Mouse (Mus musculus): ENCODE measurements around the gene Sgms2.

The Sgms2 gene

GRCm38 (mm10) chr3:131488403-131488802 lies 2.8 kb downstream of the Sgms2 start:
- no peak for DNase-seq (ENCODE audit: low read depth)

GRCm38 (mm10) chr3:131485388-131485787 lies 5.8 kb downstream of the Sgms2 start:
- DNase-seq (ENCODE audit: low read depth): no peak

- DNase-seq (ENCODE audit: low read depth): no peak
Observed at GRCm38 (mm10) chr3:131483650-131484049, 7.6 kb downstream of the Sgms2 start.

- no peak for DNase-seq (ENCODE audit: low read depth)
Observed at GRCm38 (mm10) chr3:131481976-131482712, 9.1 kb downstream of the Sgms2 start.

- no peak for DNase-seq (ENCODE audit: low read depth)
Observed at GRCm38 (mm10) chr3:131480659-131481058, 10.6 kb downstream of the Sgms2 start.

- DNase-seq (ENCODE audit: low read depth): no peak
Observed at GRCm38 (mm10) chr3:131479415-131479814, 11.8 kb downstream of the Sgms2 start.

GRCm38 (mm10) chr3:131476002-131476401 lies 15.2 kb downstream of the Sgms2 start:
- no peak for DNase-seq (ENCODE audit: low read depth)

- no peak for DNase-seq (ENCODE audit: low read depth)
Observed at GRCm38 (mm10) chr3:131474526-131474925, 16.7 kb downstream of the Sgms2 start.

GRCm38 (mm10) chr3:131473496-131473895 lies 17.7 kb downstream of the Sgms2 start:
- DNase-seq (ENCODE audit: low read depth): no peak

- DNase-seq (ENCODE audit: low read depth): no peak
Observed at GRCm38 (mm10) chr3:131471836-131472235, 19.4 kb downstream of the Sgms2 start.

- no peak for DNase-seq (ENCODE audit: low read depth)
Observed at GRCm38 (mm10) chr3:131471435-131471834, 19.8 kb downstream of the Sgms2 start.

- peak; percentile 44 for DNase-seq (ENCODE audit: low read depth)
Observed at GRCm38 (mm10) chr3:131470837-131471236, 20.4 kb downstream of the Sgms2 start.

- no peak for DNase-seq (ENCODE audit: low read depth)
Observed at GRCm38 (mm10) chr3:131469636-131470035, 21.6 kb downstream of the Sgms2 start.

GRCm38 (mm10) chr3:131466371-131466770 lies 24.8 kb downstream of the Sgms2 start:
- DNase-seq (ENCODE audit: low read depth): no peak

GRCm38 (mm10) chr3:131465536-131466260 lies 25.5 kb downstream of the Sgms2 start:
- no peak for DNase-seq (ENCODE audit: low read depth)

- DNase-seq (ENCODE audit: low read depth): peak; percentile 66
Observed at GRCm38 (mm10) chr3:131372996-131373395, 118.2 kb downstream of the Sgms2 start.

GRCm38 (mm10) chr3:131368678-131369077 lies 122.5 kb downstream of the Sgms2 start:
- no peak for DNase-seq (ENCODE audit: low read depth)

GRCm38 (mm10) chr3:131367452-131367851 lies 123.8 kb downstream of the Sgms2 start:
- no peak for DNase-seq (ENCODE audit: low read depth)

- DNase-seq (ENCODE audit: low read depth): peak; percentile 74
Observed at GRCm38 (mm10) chr3:131364632-131365446, 126.4 kb downstream of the Sgms2 start.

- no peak for DNase-seq (ENCODE audit: low read depth)
Observed at GRCm38 (mm10) chr3:131364194-131364593, 127.0 kb downstream of the Sgms2 start.

GRCm38 (mm10) chr3:131363602-131364001 lies 127.6 kb downstream of the Sgms2 start:
- no peak for DNase-seq (ENCODE audit: low read depth)

GRCm38 (mm10) chr3:131361960-131362359 lies 129.3 kb downstream of the Sgms2 start:
- no peak for DNase-seq (ENCODE audit: low read depth)

GRCm38 (mm10) chr3:131359011-131359410 lies 132.2 kb downstream of the Sgms2 start:
- DNase-seq (ENCODE audit: low read depth): peak; percentile 72

Measured in NIH3T3 (cell line).